Mouse (Mus musculus) spleen, embryonic (tissue): ENCODE measurements around the gene Gm45808.

ENCODE experiments used
- CTCF ChIA-PET: fragments of 350-600 bp; sonication (Branson Sonifier 250); formaldehyde crosslinking; loops from one replicate; lab custom pipeline; 2022; lab: Charles Lee

Gene Gm45808

DNA sequence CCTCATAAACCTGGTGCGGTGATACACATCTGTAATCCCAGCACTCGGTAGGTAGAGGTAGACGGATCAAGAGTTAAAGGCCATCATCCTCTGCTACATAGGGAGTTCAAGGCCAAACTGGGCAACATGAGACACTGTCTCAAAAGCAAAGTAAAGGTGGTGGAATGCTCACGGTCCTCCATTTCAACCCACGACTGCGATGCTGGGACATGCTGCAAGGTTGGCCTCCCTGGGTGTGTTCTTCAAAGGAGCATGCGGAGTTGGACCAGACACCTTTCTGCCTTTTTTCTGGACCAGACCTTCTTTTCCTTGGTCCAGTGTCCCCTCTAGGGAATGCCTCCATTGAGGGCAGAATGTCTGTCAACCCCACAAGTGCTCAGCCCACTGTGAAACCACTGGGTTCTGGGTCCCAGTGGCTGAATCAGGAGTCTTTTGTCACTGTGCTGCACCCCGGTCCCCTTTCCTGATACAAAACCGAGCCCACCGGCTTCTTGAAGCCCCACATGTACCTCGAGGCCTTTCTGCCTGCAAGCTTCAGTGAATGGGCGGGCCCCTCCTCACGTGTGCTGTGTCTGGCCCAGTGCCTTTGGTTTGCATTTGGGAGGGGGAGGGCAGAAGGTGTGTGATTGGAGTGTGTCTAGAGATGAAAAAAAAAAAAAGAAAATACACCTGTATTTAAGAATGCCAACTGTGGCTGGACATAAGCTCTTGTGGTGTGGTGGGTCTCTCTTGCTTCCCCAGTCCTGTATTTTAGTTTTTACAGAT lies 30.5 kb downstream of the Gm45808 start:
- CTCF ChIA-PET = interaction anchor here (1.2 kb wide), 1 partner anchor 20 kb away, joined by 4 read pairs; no protein-coding TSS in a partner anchor

DNA sequence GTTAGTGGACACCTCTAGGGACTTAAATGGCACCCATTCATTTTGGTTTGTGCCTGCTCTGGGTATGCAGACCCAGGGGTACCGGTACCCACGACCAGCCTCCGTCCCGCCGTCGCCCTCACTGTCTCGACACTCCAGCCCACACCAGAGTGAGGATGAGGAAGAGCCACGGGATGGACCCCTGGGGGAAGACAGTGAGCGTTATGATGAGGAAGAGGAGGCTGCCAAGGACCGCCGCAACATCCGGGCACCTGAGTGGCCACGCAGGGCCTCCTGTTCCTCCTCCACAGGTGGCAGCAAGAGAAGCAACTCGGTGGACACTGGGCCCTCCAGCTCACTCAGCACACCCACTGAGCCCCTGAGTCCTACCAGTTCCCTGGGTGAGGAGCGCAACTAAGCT lies 31.6 kb downstream of the Gm45808 start:
- CTCF ChIA-PET = no interaction called here

DNA sequence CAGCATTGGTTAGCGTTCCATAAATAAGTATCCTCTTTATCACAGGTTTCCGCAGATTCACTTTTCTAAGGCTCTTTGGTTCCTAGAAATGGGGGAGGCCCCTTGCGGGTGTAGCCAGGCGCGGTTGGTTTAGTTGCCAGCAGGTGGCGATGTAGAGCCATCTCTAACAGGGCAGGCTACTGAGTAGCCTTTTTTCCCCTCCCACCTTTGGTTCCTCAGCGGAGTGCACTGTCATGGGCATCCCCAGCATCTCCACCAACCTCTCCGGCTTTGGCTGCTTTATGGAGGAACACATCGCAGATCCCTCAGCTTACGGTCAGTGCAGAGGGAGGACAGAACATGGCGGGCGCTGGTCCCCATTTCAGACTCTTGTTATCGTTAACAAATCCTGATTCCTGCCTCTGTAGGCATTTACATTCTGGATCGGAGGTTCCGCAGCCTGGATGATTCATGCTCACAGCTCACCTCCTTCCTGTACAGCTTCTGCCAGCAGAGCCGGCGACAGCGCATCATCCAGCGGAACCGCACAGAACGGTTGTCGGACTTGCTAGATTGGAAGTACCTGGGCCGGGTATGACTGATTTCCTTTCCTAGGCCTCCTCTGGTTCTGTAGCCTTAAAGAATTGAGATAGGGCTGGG lies 35.1 kb downstream of the Gm45808 start:
- CTCF ChIA-PET = no interaction called here

DNA sequence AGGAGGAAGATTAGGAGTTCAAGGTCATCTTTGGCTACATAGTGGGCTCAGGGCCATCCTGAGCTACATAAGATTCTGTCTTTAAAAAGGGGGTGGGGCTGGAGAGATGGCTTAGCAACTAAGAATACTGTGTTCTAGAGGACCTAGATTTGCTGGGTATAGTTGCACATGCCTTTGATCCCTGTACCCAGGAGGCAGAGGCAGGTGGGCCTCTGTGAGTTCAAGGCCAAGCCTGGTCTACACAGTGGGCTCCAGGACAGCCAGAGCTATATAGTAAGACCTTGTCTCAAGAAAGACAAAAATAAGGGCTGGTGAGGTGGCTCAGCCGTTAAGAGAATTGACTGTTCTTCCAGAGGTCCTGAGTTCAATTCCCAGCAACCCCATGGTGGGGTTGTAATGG lies 36.6 kb downstream of the Gm45808 start:
- CTCF ChIA-PET = interaction anchor here (0.5 to 0.7 kb wide), 3 partner anchors 38 to 604 kb away, joined by 4 to 7 read pairs (median 6); no protein-coding TSS in a partner anchor

DNA sequence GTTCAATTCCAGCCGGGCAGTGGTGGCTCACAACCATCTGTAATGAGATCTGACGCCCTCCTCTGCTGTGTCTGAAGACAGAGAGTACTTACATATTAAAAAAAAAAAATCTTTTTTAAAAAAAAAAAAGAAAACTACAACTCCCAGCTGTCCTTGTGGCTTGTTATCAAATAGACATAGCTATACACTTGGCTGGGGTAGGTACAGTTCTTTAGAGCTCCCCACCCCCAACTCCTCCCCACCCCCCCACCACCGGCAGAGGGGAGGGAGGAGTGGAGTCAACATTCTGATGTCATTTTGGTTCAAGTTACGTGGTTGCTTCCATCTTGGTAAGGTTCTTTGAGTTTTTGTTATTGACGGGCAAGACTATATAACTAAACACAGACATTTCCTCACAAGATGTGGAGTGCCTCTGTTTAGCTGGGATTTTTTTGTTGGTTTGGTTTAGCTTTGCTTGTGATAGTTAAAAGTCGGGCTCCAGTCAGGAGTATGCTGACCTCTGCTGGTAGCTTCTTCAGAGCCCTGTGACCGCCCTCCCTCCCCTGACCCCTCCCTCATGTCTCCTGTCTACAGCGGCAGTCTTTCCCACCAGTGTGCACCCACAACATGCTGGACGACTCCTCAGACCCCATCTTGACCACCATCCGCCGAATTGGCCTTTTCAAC lies 39.2 kb downstream of the Gm45808 start:
- CTCF ChIA-PET = interaction anchor here (1.2 kb wide), 1 partner anchor 26 kb away, joined by 3 read pairs; no protein-coding TSS in a partner anchor

DNA sequence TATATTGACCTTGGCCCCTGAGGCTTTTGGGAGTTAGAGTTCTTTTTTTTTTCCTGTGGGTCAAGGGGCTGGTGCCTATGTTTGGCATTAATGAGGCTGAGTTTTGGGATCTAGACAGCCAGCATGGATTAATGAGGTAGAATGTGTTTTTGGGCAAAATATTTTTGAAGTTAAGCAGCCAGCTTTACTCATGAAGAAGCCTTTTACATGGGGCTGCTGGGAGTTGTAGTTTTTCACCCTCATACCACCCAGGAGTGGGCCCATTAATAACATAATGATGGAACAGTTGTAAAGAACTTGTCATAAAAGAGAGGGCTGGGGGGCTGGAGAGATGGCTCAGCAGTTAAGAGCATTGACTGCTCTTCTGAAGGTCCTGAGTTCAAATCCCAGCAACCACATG lies 40.0 kb downstream of the Gm45808 start:
- CTCF ChIA-PET = interaction anchor here (0.5 to 1.2 kb wide), 2 partner anchors 27 to 94 kb away, joined by 3 to 4 read pairs; no protein-coding TSS in a partner anchor

DNA sequence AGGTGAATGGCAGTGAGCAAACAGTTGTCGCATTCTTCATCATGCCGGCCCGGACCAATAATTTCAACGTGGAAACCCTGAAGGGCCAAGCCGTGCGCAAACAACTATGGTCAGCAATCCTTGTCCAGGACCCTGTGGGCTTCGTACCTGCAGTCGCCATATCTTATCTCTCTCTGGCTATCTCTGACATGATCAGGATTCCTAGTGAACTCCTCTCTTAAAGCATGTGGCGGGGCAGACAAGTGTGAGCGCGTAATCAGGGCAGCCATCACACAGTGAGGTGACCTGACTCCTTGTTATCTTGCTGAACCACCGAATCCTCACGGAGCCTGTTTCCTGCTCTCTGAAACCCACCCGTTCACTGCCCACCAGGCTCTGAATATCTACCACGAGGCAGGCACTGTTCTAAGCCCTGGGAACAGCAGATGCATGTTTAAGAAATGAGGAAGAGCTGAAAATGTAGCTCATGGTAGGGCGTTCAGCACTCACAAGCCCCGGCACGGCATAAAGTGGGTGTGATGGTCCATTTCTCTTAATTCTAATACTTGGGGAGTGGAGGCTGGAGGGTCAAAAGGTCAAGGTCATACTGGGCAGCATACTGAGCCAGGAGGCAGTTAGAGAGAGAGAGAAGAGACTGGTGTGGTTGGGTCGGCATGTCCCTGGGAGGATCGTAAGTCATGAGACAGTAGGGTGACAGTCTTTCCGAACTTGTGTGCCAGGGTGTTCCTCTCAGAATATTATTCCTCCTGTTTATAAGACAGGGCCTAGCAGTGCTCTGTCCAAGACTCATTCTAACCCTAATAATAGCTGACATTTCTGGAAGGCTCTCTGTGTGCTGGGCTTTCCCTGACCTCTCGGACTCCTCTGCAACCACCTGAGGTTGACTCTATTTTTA lies 42.8 kb downstream of the Gm45808 start:
- CTCF ChIA-PET = no interaction called here

DNA sequence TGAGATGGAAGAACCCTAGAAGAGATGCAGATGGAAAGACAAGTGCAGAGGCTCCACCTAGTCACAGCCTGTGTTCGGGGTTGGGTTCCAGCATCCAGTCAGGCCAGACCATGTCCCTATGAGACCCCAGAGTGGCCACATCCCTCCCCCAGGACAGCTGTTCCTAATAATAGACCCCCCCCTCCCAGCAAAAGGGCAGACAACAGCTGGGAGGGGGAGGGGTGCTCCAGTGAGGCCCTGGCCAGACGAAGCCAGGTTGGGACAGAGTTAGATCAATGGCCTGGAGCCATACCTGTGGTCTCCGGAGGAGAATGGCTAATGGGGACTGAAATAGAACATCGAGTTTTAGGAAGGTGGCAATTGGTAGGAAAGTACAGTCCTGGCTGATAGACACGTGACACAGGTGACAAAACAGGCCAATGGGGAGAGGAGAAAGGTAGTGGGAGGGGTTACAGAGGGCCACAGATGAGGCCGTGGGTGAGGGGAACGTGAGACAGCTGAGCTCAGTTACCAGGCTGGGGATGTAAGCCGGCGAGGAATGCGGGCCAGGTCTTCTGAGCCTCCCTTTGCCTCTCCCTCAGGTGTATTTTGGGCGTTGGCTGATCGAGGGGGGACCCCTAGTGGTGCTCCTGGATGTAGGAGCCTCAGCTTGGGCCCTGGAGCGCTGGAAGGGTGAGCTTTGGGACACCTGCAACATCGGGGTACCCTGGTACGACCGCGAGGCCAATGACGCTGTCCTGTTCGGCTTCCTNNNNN lies 48.9 kb downstream of the Gm45808 start, which contains the start of gene Ruvbl2:
Gene Ruvbl2 (minus strand): TSS at position 576 of the 756 bp plus-strand sequence.
- CTCF ChIA-PET = interaction anchor here (0.9 kb wide), 1 partner anchor 102 kb away, joined by 3 read pairs; no protein-coding TSS in a partner anchor

DNA sequence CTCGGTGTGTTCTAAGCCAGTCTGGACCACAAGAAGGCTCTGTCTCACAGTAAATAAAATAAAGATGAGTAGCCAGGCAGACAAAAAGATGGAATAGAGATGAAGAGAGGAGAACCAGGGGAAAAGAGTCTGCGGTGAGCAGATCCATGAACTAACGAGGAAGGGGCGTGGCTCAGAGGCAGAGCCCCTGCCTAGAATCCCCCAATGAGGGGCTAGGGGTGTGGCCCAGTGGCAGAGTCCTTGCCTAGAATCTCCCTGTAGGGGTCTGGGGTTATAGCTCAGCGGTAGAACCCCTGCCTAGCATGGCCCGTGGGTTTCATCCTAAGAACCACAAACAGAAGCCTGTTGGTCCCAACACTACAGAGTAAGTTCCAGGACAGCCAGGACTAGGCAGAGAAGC lies 49.6 kb downstream of the Gm45808 start:
- CTCF ChIA-PET = interaction anchor here (0.9 kb wide), 1 partner anchor 102 kb away, joined by 3 read pairs; no protein-coding TSS in a partner anchor

DNA sequence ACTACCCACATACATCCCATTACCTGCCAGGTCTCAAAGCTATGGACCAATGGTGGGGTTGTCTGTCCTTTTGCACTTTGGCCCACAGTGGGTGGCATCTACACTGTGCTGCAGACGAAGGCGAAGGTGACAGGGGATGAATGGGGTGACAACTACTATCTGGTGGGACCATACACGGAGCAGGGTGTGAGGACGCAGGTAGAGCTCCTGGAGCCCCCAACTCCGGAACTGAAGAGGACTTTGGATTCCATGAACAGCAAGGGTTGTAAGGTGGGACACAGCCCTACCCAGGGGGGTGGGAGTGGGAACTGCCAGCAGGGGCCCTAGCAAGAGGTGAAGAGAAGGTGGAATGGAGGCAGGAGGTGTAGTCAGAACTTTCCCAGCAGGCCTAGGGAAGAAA lies 50.2 kb downstream of the Gm45808 start:
- CTCF ChIA-PET = interaction anchor here (1.2 kb wide), 1 partner anchor 20 kb away, joined by 4 read pairs; no protein-coding TSS in a partner anchor

DNA sequence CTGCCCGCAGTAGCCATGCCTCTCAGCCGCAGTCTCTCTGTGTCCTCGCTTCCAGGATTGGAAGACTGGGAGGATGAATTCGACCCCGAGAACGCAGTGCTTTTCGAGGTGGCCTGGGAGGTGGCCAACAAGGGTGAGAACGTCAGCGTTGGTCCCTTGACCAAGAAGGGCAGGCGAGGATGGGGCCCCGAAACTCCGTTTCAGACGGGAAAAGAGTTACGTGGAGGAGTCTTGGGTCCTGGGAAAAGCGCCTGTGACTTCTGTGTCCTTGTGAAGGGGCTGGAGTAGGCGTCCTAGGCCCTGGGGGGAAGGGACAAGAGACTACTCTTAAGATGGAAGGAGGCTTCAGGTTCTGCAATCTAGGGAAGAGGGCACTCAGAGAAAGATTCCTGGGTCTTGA lies 51.6 kb downstream of the Gm45808 start:
- CTCF ChIA-PET = interaction anchor here (1.1 kb wide), 1 partner anchor 30 kb away, joined by 3 read pairs; no protein-coding TSS in a partner anchor

DNA sequence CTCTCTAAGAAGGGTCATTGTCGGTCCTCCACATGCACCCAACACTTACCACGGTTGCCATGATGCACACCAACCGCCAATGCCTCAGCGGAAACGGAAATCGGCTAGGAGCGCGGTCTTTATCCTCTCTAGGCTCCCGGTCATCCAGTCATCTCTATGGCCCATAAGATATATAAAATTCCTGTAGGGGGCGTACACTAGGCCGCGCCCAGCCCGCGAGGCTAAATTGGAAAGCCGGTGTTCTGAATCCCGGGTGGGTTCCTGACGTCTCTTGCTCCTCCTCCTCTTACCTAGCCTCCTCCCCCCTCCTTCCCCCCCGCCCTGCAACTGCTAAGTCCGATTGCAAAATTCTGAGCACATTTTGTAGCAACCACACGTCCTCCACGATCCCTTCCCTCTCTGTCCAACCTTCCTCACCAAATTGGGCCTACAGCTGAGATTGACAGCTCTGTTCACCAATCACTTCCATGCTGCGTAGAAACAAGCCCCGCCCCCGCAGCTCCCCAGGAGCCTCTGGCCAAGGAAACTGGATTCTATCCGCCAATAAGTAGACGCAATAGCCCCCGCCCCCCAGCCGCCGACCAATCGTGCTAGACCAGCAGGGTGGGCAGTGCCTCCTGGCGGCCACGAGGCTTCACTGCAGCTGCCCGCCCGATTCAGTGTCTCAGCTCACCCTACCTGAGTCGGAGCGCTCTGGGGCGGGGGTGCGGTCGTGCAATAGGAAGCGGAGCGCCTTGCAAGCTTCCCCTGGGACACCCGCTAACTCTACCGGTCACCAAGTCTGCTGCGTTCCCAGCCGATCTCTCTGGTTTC lies 52.2 kb downstream of the Gm45808 start, which contains the start of gene Gys1:
Gene Gys1 (plus strand): TSS at position 642 of the 813 bp plus-strand sequence.
- CTCF ChIA-PET = interaction anchor here (1.1 kb wide), 1 partner anchor 29 kb away, joined by 3 read pairs; no protein-coding TSS in a partner anchor

DNA sequence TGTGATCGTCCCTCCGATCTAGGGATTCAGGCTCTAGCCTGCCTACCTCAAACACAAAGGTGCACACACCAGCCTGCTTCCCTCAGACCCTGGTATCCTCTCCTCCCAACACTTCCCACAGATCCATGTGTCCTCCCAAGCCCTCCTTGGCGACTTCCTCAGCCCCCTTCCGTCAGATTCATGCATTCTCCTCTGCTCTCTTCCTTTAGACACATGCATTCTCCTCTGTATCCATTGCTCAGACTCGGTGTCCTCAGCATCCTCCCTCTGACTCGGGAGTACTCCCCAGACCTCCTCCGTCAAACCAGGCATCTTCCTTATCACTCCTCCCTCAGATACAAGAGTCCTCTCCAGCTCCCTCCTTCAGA lies 52.8 kb downstream of the Gm45808 start:
- CTCF ChIA-PET = interaction anchor here (1.1 kb wide), 1 partner anchor 29 kb away, joined by 3 read pairs; no protein-coding TSS in a partner anchor

DNA sequence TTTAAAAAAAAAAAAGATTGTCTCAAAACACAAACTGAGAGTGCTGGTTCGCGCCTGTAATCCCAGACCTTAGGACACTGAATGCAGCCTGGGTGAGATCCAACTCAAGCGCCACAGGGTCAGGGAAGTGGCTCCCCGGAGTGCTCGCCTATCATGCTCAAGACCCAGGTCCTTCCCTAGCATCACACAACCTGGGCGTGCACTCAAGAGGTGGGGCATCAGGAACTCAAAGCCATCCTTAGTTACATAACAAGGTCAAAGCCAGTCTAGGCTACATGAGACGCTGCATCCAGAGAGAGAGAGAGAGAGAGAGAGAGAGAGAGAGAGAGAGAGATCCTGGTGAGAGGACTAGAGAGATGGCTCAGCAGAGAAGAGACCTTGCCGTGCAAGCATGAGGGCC lies 60.1 kb downstream of the Gm45808 start:
- CTCF ChIA-PET = no interaction called here

DNA sequence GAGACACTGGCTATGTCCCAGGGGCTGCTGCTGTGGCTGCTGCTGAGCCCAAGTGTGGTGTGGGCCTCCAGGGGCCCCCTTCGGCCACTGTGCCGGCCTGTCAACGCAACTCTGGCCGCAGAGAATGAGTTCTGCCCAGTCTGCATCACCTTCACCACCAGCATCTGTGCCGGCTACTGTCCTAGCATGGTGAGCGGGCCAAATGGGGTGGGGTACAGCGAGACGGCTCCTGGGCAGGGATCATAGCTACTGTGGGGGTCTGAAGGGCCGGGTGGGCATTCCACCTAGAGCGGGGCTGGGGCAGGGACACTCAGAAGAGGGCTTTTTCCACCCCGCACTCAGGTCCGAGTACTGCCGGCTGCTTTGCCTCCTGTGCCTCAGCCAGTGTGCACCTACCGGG lies 65.4 kb downstream of the Gm45808 start:
- CTCF ChIA-PET = no interaction called here

DNA sequence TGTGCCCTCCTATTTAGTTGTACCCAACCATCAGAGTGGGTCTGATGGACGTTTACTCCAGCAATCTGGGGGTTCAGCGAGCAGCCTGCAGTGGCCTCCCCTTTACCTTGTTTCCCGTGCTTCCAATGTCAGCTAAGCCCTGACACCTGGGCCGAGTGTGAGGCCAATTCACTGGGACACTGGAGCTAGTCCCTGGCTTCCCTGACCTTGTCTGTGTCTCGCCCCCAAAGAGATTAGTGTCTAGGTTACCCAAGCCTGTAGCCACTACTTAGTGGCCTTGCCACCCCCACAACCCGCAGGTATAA lies 66.0 kb downstream of the Gm45808 start, which contains the start of gene Lhb:
Gene Lhb (plus strand): TSS at position 206 of the 305 bp plus-strand sequence.
- CTCF ChIA-PET = no interaction called here

DNA sequence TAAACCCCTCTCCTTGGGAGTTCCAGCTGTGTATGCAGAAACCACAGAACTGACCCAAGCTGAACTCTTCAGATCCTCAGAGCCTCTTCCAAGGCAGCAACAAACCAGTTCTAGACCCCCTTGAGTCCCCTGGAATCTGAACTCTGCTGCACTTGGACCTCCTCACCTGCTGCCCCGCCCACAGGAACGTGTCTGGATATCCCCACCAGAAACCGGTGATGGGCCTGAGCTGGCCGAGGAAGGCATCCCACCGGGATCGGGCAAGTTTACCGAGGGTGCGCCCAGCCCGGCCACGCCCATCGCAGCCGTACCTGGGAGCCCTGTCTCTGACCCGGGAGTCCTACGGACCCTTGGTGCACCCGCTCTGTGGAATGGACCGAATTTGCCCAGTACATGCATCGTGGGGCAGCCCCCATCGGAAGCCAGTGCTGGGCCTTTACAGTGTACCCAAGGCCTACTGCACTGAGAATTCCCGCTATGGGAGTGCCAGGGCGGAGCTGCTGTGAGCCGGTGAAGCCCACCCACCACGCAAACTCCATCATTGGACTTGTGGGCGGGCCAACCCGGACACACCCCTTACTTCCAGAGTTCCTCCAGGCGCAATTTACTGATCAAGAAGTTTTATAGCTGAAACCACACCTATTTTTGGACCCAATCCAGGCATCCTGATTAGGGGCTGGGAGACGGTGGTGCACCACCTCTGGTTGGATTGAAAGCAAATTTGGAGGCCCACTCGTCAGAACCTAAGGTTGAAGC lies 66.6 kb downstream of the Gm45808 start:
- CTCF ChIA-PET = no interaction called here

DNA sequence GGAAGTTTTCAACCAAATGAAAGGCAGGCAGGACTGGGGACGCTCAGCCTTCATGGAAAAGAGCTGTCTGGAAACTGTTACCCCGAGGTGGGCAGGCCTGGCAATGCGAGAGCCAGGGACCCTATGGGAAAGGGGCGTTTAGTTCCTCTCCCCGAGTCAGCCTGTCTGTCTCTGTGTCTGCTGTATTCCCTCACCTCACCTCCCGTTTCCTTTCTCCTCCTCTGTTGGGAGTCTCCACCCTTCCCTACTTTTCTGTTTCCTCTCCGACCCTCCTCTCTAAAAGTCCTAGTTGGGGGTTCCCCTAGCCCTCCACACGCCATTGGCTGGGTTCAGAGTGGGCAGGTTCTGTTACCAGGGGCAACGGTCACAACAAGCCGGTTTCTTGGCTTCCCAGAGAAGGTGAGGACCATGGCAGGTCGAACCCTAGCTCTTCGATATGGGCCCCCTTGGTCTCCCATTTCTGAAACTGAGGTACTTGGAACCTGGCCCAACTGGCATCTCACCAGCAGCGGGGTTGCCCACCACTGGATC lies 68.6 kb downstream of the Gm45808 start:
- CTCF ChIA-PET = interaction anchor here (0.5 to 1.2 kb wide), 3 partner anchors 14 to 1208 kb away, joined by 3 to 6 read pairs (median 3); no protein-coding TSS in a partner anchor
